Mouse (Mus musculus) heart, postnatal 10 days (tissue): Measurements from ENCODE around the gene Cd28. TPM values are rescaled to one million over a fixed set of nuclear protein-coding genes. Genes with fewer than 3 reads are reported as not detected.

Experiments
- DNase-seq, 2 experiments: peaks; one replicate each; pipeline ENCODE4 v3.0.0; 2021
- intact Hi-C: fragments of 180-260 bp; cut with DNase I; formaldehyde crosslinking; loops from one replicate; pipeline ENCODE4 v1.15.1; 2025
- total RNA-seq, 2 experiments: library from RNA; stranded (reverse); gene quantifications; 2 replicates each; pipeline ENCODE4 v1.2.3; 2021

The Cd28 gene
- total RNA-seq: 1 to 10 TPM; 2.4 to 2.7 TPM

DNA sequence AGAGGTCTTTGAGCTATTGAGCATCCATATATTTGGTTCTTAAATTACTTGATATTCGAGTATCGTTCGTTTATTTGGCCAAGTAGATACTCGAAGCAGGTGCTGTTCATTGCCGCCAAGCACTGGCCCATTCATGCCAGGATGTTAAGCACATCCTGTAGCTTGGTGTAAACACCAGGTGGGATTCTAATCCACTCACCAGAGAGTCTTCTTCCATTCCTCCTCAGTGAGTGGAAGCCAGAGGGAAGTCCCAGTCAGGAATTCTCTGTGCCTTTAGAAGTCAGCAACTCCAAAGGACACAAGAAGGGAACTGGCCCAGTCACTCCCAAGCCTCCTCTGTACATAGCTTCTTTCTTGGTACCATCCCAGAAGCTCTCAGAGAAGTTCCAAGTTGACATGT is at the start of gene Cd28:
Gene Cd28, plus strand, starts transcription at position 234 of the 400 bp plus-strand sequence.
- intact Hi-C loops: loop anchor here (5.0 to 10.0 kb wide), 3 partner anchors 106 to 149 kb away; partner anchors contain the start of gene Raph1
- peak; percentile 35 to 41 for DNase-seq

DNA sequence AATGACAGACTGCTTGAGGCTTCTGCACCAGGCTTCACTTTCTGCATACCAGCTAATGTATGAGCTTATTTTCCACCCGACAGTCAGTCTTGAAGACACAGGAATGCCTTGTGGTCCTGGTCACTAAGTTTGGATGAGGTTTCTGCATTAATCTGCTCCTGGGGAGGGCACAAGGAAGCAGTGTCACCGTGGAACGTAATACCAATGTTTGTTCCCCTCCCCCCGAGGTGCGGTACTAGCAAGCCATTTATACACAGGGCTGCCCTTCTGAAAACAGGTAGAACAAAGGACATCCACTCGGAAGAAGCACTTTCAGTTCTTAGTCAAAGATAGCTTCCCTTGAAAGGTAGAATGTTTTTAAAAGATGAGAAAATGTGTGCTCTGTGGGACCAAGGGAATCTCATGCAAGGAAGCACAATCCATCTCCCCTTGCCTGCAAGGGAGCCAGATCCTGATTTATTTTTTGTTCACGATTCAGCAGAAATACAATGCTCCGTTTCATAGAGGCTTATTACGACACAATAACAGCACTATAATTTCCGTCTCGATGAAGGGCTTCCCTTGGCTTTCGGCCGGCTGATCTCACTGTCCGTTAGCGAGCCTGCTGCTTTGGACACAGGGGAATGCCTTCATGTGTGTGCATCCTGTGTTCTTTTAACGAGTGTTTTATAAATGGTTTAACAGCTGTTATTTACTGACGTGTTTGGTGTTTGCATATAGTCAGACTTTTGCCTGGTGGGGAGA is 48.6 kb upstream of the Cd28 start:
- intact Hi-C loops: loop anchor here (5.0 kb wide), 2 partner anchors 101 to 194 kb away; partner anchors contain the start of gene Raph1
- peak; percentile 76 to 78 for DNase-seq

DNA sequence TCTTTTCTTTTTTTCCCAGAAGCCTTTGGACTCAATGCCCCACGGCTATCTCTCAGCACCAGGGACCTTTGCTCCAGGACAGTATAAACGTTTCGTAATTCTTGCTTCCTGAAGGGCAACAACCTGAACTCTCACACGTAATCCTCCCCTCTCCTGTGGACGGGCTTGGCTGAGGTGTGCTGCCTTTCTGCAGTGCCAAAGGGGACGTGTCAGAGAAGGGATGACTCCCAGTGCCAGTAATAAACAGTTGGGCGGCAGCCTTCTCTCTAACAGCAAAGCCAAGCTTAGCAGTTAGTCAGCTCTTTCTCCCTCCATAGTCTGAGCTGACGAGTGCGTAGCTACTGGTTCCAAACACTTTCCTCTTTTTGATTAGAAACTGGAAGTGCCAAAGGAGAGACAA is 47.6 kb upstream of the Cd28 start:
- intact Hi-C loops: loop anchor here (5.0 kb wide), 2 partner anchors 102 to 193 kb away; partner anchors contain the start of gene Raph1
- peak; percentile 60 to 65 for DNase-seq

DNA sequence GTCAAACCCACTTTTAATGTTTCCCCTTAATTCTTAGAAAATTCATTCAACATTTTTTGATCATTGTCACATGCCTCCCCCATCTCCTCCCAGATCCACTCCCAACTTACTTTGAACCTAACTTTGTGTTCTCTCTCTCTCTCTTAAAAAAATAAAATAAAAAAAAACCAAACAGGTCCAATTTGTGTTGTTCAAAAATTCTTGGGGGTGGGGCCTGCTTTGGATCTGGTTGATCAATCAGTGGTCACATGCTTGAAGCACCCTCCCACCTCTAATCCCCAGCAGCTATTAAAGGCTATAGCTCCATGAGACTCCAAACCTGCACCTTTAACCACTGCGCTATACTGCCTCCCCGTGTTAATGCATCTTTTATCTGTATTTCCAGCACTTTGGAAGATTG is 46.9 kb upstream of the Cd28 start:
- no peak for DNase-seq
- intact Hi-C loops: loop anchor here (5.0 kb wide), 2 partner anchors 102 to 193 kb away; partner anchors contain the start of gene Raph1

DNA sequence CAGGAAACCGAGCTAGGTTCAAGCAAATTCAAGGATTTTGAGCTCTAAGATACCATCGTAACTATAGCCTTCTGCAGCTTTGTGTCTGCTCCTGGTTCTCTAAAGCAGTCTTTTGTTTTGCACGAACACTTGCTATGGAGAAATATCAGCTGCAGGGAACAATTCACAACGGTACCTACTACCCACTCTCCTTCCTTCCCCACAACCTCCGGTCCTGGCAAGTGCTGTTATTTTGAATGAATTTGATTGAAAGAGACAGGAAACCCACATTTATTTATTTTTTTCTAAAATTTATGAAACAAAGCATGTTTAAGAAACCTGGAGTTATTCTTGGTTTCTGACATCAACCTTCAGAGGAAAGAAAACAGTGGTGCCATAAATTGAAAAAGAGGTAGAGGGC is 46.4 kb upstream of the Cd28 start:
- DNase-seq: no peak
- intact Hi-C loops: no loop called here

DNA sequence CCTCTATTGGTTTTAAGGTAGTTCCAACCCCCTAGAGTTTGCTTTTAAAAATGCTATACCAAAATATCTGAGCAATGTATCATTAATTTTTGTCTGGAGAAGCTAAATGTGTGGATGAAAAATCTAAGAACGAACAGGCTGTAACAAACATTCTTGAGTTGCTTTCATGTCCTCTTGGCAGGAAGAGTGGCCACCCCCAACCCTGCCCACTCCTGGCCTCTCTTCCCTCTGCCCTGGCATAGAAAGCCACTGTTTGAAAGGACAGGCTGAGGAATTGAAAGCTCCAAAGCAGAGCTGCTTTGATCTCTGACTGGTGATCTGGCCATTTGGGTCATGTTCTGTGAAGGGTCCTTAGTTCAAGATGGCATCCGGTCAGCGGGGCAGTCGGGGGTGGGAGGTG is 32.8 kb upstream of the Cd28 start:
- no peak for DNase-seq
- intact Hi-C loops: no loop called here

DNA sequence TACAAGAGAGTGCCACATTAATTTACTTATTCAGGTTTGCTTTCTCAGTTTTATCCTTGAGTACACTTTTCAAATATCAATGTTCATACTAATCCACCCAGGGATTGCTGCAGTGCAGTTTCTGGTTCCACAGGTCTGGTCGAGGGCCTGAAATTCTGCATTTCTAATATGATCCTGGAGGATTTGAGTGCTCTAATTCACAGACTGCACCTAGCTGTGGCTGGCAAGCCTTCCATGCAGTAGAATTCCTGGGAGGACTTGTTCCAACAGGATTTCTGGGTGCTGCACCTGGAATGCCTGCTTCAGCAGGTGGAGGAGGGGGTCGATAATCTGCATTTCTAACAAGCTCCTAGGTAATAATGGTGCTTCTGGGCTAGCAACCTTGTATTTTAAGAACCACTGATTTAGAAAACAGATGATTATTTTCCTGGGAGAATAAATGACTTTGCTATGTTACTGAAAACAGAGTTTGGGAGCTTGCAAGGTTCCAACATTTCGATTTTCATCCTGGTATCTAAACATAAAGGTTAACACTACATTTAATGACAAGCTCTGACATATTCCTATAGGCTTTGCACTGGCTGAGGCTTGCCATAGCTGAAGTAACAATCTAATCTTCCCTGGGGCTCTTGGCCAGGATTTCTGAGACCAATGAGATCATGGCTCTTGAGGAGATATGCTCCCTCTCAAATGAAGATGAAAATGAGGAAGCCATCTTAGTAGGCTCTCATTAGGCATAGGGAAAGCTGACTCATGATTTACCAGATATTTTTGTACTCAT is 20.3 kb upstream of the Cd28 start:
- intact Hi-C loops: no loop called here
- no peak for DNase-seq

DNA sequence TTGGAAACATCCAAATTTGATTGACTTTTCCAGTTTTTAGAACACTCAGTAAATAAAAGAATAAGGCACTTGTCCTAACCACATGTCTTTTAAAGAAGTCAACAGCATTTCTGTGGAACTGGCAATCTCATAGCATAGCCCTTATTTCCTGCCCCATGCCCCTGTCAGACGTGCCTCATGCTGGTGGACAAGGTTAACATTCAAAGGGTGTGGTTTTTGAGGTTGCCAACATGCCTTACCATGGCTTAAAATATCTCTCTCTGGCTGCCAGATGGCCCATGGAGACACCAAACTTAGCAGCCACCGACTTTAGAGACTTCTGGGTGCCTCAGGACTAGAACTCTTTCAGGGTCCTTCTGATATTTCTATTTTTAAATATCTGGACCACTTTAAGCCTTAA is 14.0 kb upstream of the Cd28 start:
- intact Hi-C loops: no loop called here
- DNase-seq: peak; percentile 31 to 32

DNA sequence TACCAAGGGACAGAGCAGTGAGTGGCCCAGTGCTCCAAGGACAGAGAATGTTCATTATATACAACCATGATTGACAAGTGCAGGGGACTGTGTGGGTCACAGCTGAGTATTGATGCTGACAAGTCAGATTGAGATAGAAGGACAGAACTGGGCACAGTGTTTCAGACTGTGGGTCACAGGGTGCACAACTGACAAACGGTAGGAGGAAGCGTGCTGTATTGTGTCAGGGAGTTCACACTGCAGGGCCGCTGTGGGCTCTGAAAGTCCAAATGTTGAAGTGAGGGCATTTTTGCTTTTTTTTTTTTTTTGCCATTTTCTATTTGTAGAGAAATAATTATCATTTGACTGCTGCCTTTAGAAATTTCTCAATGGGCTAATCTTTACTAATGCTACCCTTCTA is 3.4 kb upstream of the Cd28 start:
- DNase-seq: no peak
- intact Hi-C loops: loop anchor here (10.0 kb wide), 1 partner anchor 142 kb away; no protein-coding TSS in a partner anchor

DNA sequence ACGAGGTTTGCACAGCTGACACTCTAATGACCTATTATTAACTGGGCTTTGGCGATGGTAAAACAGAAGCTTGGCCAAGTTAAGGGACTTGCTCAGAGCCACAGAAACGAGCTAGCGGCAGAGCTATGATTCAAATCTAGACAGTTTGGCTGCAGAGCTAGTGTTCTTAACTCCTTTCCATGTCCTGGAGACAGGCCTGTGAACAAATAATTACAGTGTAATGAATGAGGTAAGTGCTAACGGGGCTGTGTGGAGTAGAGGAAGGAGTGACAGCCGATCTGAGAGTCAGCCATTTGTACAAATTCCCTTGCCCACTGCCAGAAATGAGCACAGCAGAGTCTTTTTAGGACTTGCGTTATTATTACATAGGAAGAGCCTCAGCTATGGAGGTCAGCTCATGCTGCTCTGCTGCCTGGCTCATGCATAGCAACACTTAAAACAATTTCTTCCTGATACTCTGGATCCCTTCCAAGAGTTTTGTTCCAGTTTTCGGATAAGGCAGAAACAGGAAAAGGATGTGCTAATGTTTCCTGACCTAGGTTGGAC is 876 bp upstream of the Cd28 start:
- intact Hi-C loops: loop anchor here (5.0 to 10.0 kb wide), 3 partner anchors 107 to 148 kb away; partner anchors contain the start of gene Raph1

DNA sequence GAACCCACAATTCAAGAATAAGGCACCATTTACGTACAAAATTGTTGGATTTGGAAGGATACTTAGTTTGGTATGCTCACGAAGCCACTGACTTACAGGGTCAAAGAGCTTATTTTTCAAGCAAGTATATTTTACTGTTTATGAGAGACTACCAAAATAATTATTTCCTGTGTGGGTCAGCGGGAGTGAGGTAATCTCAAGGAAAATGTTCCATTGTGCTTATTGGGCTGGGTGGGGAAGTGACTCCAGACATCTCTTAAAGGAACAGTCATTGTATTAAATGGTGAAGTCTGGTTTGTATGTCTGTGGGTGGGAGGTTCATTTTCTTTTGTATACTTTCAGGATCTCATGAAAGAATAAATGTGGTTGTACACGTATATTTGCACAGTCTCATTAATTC is 2.0 kb downstream of the Cd28 start:
- intact Hi-C loops: loop anchor here (5.0 to 10.0 kb wide), 3 partner anchors 104 to 151 kb away; partner anchors contain the start of gene Raph1
- DNase-seq: peak; percentile 49 to 53

More for the DNA sequence above, 876 bp upstream of the Cd28 start:
- peak; percentile 73 to 78 for DNase-seq

DNA sequence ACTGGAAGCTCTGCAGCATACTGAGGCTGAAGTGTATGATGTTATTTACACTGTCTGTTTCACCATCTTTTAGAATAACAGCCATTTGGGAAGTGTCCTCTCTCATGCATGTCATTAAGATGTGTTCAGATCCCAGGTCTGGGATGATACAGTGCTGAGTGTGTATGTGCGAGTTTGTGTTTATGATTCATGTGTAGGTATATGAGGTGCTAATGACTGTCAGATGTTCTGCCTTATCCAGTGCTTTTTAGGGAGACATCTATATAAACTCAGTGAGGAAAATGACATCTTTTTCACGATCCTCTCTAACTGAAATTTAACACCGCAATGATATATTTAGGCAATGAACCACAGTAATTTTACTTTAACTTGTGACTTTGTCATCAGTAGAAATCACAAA is 7.0 kb downstream of the Cd28 start:
- DNase-seq: no peak
- intact Hi-C loops: no loop called here

DNA sequence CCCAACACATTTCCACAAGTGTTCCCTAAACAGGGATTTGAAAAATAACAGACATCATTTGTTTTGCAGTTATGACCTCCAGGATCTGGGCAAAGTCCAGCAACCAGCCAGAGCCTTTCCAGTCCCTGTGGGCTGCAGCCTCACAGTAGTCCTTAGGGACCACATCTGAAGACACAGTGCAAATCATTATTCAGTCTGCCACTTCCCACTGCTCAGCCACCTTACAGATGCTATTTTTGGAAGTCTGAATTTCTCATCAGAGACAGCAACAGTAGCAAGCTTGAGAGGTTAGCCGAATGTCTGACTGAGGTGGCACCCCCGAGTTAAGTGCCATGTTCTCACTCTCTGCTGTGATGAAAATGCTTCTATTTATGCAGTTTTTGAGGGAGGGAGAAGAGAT is 15.3 kb downstream of the Cd28 start:
- intact Hi-C loops: no loop called here
- DNase-seq: no peak

DNA sequence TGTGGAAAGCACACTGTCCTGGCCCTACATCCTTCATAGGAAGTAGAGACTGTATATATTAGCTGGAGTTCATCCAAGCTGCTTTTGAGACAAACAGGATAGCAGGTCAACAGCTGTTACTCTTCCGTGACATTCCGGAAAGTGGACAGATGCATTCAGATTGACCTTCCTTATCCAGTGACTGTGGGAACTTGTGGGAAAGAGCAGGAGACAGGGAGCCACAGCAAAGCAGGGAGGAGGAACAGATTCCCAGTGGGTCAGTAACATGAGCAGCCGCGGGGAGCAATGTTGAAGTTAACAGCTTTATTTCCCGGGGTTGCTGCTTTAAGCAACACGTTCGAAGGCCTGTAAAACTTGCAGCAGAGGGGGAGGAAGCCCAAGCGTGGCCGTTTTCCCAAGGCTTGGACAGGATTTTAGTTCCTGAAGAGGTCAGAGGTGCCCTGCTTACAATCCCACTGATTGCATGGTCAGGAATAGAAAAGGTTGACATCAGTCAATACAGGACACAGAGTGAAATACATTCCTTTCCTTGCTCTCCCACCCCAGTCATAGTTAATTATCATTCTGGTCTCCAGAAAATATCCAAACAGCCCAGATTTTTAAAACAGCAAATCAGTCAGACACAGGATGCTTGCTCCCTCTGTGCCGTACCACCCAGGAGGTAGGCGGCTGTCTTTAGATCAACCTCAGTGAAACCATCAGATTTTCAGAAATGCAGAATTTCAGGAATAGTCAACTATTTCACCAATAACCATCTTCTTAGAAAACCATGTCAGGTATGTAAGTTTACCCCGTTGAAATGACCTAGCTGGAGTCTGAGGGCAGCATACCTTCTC is 18.7 kb downstream of the Cd28 start:
- peak; percentile 65 to 73 for DNase-seq
- intact Hi-C loops: loop anchor here (5.0 kb wide), 1 partner anchor 122 kb away; no protein-coding TSS in a partner anchor

DNA sequence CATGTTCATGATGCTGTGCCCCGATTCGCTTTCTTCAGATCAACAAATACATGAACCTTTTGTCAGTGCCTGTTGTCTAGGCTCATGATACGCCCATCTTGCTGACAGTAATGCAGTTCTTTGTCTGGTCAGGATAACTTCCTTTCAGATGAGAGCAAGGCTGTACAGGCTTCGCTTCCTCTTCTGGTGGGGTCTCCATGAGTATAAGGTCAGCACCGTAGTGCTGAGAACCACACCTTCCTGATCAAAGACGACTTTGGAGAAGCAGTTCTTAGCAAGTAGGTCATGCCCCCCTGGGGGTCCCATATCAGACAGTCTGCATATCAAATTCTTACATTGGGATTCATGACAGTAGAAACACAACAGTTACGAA is 19.3 kb downstream of the Cd28 start:
- no peak for DNase-seq
- intact Hi-C loops: loop anchor here (5.0 kb wide), 1 partner anchor 121 kb away; no protein-coding TSS in a partner anchor

DNA sequence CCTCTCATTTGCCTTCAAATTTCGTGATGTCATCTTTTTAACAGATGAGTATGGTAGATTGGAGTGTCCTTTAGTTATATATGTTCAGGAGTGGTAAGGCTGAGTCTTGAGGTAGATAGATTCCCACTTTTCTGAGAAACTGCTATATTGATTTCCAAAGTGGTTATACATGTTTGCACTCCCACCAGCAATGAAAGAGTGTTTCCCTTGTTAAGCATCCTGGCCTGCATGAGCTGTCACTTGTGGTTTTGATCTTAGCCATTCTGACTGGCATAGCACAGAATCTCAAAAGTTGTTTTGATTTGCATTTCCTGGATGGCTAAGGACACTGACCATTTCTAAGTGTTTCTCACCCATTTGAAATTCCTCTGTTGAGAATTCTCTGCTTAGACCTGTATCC is 27.7 kb downstream of the Cd28 start:
- intact Hi-C loops: no loop called here
- DNase-seq: no peak

DNA sequence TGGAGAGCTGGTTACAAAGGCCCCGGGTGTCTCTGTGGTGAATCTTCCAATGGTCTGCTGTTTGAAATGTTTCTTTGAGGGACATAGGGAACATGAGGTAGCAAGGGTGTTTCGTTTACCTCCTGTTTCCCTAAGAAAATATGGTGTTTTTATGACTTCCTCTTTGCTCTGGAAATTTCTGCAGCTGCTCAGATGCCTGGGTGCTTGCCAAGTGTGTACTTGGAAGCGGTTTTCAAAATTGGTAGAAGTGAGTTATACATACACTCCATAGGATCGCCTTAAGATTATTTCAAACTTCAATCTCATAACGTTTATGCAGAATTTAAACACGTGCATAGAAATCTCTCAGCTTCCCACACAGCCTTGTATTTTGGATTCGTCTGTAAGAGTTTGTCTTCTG is 29.1 kb downstream of the Cd28 start:
- peak; percentile 51 to 53 for DNase-seq
- intact Hi-C loops: no loop called here

DNA sequence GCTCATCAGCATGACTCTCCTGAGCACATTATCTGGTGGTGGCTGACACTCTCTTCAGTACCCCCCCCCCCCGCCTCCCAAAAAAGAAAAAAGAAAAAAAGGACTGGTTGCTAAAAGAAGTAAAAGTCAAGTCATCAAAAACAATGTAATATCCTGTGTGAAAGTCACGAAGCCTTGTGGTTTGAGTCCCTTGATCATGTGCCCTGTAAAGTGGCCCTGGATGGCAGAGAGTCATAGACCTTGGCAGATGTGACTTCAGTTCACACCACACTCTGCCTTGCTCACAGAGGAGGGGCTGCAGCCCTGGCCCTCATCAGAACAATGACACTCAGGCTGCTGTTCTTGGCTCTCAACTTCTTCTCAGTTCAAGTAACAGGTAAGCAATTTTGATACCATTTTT is 29.6 kb downstream of the Cd28 start:
- intact Hi-C loops: no loop called here
- no peak for DNase-seq

DNA sequence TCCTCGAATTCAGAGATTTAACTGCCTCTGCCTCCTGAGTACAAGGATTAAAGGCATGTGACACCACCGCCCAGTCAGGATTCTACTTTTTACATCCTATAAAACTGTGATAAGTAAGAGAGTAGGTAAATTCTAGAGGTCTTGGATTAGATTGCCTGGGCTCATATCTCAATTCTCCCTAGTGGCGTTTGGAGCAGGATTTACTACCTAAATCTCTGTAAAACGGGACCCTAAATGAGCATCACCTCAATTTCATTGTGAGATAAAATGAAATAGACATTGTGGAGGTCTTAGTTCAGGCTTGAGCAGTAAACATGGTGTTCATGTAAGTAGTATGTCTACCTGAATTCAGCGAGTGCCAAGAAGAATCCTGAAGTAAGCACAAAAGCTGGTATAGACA is 30.3 kb downstream of the Cd28 start:
- no peak for DNase-seq
- intact Hi-C loops: no loop called here

DNA sequence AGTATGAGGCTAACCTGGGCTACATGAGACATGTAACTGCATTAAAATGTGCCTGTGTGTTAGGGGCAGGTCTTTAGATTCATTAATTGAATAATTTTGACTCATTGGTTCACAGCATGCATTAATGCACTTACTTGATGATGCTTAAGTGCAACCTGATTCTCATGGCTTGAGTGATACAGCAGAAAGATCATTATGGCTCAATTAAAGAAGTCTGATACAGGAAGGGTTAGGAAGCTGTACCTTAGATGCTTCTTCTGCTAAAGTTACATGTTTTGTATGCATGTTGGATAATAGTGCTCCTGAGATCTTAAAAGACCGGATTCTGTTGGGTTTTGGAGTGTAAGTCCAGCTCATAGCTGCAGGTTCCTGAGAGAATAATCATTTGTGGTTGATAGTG is 31.7 kb downstream of the Cd28 start:
- intact Hi-C loops: no loop called here
- no peak for DNase-seq
